Mouse (Mus musculus) liver, embryonic 12.5 days (tissue): ENCODE measurements around the gene Nt5e. TPM values are rescaled to one million over a fixed set of nuclear protein-coding genes. Genes with fewer than 3 reads are reported as not detected.

Experiments used
- ATAC-seq: fragments of 200-750 bp; cut with Nextera tagmentation; 2 replicates; pipeline ENCODE4 v1.8.0; 2017; ENCODE audit warnings: moderate number of reproducible peaks, mild to moderate bottlenecking, moderate library complexity
- H3K27ac ChIP-seq: fragments of 300-500 bp; sonication (generic); 2 replicates; pipeline ENCODE4 v1.5.1; 2016; ENCODE audit warnings: mild to moderate bottlenecking
- H3K27me3 ChIP-seq: fragments of 300-500 bp; sonication (generic); replicated peaks from 2 replicates; pipeline ENCODE4 v1.6.1; 2016; ENCODE audit warnings: mild to moderate bottlenecking, moderate library complexity
- H3K36me3 ChIP-seq: fragments of 300-500 bp; sonication (generic); 2 replicates; pipeline ENCODE4 v1.6.1; 2016; ENCODE audit warnings: mild to moderate bottlenecking, moderate library complexity
- H3K4me1 ChIP-seq: fragments of 300-500 bp; sonication (generic); 2 replicates; pipeline ENCODE4 v1.6.1; 2016
- H3K4me2 ChIP-seq: fragments of 300-500 bp; sonication (generic); 2 replicates; pipeline ENCODE4 v1.6.1; 2016; ENCODE audit warnings: mild to moderate bottlenecking, moderate library complexity
- H3K4me3 ChIP-seq: fragments of 300-500 bp; sonication (generic); 2 replicates; pipeline ENCODE4 v1.5.1; 2016; ENCODE audit warnings: mild to moderate bottlenecking, moderate library complexity
- H3K9ac ChIP-seq: fragments of 300-500 bp; sonication (generic); 2 replicates; pipeline ENCODE4 v1.6.1; 2016; ENCODE audit warnings: mild to moderate bottlenecking, moderate library complexity
- H3K9me3 ChIP-seq: fragments of 300-500 bp; sonication (generic); replicated peaks from 2 replicates; pipeline ENCODE4 v1.6.1; 2016; ENCODE audit warnings: mild to moderate bottlenecking, moderate library complexity
- WGBS: fragments of 180-500 bp; shearing (Covaris S2); methylation state at CpG from one replicate; pipeline ENCODE4 v1.1.7; 2016; ENCODE audit not compliant: insufficient replicate concordance; 5-methylcytosine and 5-hydroxymethylcytosine counted together
- polyA plus RNA-seq: library from polyadenylated mRNA; unstranded; fragments of >200 nt; fragmentation: Nextera tagmentation; extraction: Ambion mirVana; gene quantifications from 2 replicates; pipeline ENCODE4 v1.2.1, GENCODE M21; 2016

The Nt5e gene
- polyA plus RNA-seq, 1 experiment from 2014 or later, result 6.3 TPM

DNA sequence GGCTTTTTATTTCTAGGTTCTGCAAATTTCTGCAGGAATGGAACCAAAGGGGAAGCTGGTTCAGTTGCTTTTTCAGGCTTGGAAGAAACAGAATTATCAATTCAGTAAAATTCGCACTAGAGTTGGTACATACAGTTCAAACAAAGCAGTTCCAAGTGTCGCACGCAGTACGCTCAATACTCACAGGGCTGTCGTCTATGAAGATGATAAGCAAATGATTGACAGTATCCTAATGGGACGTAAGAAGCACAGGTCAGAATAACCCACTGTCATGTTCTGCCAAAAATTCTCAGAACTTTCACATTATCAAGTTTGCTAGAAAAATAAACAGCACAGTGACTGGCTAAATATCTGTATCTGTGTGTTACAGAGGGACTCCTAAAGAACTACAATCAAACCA lies 77.5 kb downstream of the Nt5e start:
- Histone ChIP-seq H3K27ac (no peak overlapping the region), H3K9ac (no peak overlapping the region), H3K4me1 (peaks cover 6% of the 10 kb centered on the region; the same call in 1 of the 2 replicates), H3K27me3 (no peaks in the 10 kb centered on the region), H3K36me3 (peaks cover 28% of the 10 kb centered on the region), H3K4me3 (peak overlapping the region; percentile 9; the same call in 1 of the 2 replicates), H3K9me3 (no peaks in the 10 kb centered on the region), H3K4me2 (peak overlapping the region; percentile 47)
- 60% methylated on average over 6 of the region's 6 CpGs for WGBS
- 0 out of 2 replicates have a peak, but pooled peaks have one; percentile 49 for ATAC-seq

DNA sequence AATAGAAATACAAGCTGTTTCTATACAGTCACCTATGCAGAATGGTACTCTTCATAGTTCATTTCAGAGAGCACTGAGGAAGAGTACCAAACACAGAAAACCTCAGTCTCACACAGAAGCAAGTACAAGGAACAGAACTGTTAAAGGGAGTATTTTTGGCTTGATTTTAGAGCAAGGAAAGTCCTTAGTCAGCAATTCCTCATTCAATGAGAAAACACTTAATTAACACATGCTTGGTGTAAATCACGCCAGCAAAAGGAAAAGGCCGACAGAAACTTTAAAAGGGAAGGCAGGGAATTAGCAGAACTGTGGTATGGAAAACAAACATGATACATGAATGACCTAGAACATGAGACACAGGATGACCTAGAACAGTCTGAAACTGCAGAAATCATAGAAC lies 83.0 kb downstream of the Nt5e start:
- Histone ChIP-seq H3K9me3 (no peaks in the 10 kb centered on the region), H3K27ac (no peak overlapping the region), H3K36me3 (peaks cover 16% of the 10 kb centered on the region), H3K4me2 (no peak overlapping the region), H3K4me3 (no peak overlapping the region), H3K27me3 (no peaks in the 10 kb centered on the region), H3K4me1 (no peaks in the 10 kb centered on the region), H3K9ac (no peak overlapping the region)
- ATAC-seq, result no peak
- 80% methylated on average over 2 of the region's 2 CpGs for WGBS

DNA sequence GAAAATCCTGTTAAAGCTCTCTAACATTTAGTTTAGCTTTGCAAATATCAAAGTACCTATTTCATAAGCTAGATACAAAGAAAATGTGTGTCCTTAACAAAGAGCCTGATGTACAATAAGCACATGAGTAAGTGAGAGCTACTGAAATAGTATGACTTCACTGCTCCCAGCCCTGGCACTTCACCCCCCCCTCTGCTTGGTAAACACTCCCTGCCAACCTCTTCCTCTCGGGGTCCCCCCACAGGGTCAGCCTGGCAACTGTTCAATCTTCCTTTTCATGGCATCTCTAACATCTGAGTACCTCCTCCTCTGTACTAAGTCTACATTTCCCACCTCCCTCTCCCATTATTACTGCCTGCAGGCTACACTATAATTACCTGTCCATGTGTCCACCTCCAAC lies 89.8 kb downstream of the Nt5e start:
- H3K4me3 ChIP-seq, result no peak overlapping the region
- peaks cover 43% of the 10 kb centered on the region for H3K36me3 ChIP-seq
- no peaks in the 10 kb centered on the region for H3K9me3 ChIP-seq
- H3K27me3 ChIP-seq, result no peaks in the 10 kb centered on the region
- WGBS, result 62% methylated on average over 1 of the region's 1 CpGs
- ATAC-seq, result no peak
- H3K4me2 ChIP-seq, result no peak overlapping the region
- no peak overlapping the region for H3K27ac ChIP-seq
- no peaks in the 10 kb centered on the region for H3K4me1 ChIP-seq
- H3K9ac ChIP-seq, result no peak overlapping the region

Other genes starting within 250 kb of the Nt5e start
- gene Snx14, start 111.8 kb downstream of the Nt5e start, polyA plus RNA-seq, result 14.5 and 16.0 TPM in 2 replicates
- gene Gm20537, start 129.4 kb downstream of the Nt5e start, polyA plus RNA-seq, result 0.15 and 0.61 TPM in 2 replicates
- 77.0 and 79.0 TPM in 2 replicates for gene Syncrip, start 155.4 kb downstream of the Nt5e start, polyA plus RNA-seq
- 5.9 and 6.2 TPM in 2 replicates for gene Zfp949, start 220.8 kb downstream of the Nt5e start, polyA plus RNA-seq